Mouse (Mus musculus): ENCODE measurements at regions not wholly inside any gene's neighbourhood (a gene's known extent, or its start where the extent isn't known, plus 50 kb on each side); places are given as distances from the start of the nearest gene placed in this dataset.

DNA sequence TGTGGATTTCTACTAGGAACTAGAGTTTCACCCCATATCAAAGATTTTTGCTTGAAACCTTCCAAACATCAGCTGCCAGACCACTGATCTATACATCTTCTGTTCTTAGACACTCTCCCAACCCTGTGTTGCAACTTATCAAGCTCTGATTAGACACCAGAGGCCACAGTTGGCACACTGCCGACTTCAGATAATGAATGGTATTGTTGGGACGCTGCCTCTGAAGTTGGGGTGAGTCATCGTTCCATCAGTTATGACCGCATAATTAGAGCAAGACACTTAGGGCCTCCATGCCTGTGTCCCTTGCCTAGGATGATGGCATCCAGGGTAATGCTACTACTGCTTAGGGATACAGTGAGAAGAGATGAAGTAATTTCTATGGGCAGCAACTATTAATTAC is 84.3 kb upstream of the Phyhipl start:
- no peak for DNase-seq (ENCODE audit: low spot score in 2 of 2)

DNA sequence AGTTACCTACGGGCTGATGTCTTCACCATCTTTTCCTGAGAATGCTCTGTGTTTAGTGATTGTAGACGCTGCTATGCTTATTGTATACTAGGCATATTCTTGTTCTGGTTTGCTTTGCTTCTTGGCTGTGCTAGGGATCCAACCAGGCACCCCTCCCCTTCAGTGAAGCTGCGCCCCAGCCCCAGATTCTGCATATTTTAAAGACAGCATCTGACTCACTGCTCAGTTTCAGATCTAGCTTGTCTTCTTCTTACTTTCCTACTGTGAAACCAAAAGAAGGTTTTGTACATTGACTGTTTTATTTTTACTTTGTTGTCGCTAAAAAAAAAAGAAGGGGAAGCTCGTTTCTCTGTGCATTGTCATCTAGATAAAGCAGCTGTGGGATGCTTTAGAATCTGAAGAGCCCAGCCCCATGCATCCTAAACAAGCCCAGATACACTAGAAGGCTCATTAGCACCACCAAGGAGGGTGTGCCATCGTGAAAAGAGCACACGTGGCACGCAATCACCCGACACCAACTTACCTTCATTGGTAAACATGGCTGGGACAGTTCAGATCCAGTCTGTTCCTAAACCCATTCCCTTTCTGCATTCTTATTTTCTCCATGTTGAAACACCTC is 83.7 kb upstream of the Phyhipl start:
- DNase-seq (ENCODE audit: low spot score in 2 of 2): no peak

DNA sequence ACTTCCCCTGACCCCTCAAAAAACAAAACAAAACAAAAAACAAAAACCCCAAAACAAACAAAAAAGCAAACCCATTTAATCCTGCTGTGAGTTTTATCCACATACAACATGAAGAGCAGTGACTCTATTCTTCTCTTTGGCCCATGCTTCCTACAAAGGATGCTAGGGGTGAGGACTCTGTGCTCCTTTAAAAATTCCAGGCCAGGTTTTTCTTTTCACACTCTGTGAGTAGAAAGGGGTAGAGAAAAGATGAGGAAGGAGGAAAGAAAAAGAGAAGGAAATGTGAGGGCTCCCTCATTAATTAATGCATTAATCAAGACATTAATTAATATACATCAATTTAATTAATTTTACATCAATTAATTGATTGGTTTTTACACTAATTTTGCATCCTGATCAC is 82.9 kb upstream of the Phyhipl start:
- DNase-seq (ENCODE audit: low spot score in 2 of 2): no peak

DNA sequence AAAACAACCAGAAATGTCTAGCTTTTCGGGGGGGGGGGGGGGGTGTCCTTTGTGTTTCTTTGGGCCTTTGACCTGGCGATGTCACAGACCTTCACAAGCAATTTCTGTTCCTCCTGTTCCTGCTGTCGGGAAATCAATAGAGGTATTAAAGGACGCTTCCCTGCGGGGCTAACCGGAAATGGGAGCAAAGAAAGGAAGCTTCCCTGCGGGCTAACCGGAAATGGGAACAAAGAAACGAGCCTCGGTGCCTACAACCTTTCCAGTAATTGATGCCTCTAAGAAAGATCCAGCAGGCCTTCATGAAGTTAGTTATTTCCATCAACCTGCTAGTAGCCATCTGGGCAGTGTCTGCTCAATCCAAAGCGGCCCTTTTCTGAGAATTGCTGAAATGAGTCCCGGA is 78.2 kb upstream of the Phyhipl start:
- DNase-seq (ENCODE audit: low spot score in 2 of 2): no peak

DNA sequence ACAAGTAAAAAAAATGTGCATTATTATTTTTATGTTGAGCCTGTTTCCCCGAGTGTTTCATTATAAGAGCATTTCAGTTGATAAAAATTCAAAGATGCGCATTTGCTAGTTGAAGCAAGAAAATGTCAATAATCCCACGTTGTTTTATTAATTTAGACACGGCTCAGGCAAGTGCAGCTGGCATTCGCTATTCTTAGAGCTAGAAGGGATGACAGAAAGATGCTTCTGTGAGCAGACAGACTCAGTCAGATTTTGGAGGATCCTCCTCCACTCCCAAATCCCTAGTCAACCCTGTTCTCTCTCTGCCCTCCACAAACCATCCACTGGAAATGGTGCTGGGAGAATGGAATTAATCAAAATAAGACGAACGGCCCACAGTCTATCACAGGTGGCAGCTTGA is 77.7 kb upstream of the Phyhipl start:
- DNase-seq (ENCODE audit: low spot score in 2 of 2): no peak

DNA sequence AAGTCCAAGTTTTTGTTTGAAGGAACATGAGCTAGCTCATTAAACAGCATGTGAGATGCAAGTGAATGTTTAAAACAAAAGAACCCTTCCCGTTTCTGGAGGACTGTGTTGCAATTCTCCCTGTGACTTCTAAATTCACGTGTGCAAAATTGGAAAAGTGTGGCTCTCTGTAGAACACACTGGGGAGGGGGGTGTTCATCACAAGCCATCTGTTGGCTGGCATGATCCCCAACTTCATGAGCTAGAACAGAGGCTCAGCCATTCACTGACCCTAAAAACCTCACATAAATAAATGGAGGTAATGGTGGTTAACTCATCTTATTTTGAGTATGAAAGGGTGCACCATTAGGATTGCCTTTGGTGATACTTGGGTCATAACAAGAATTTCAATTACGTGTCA is 69.3 kb upstream of the Phyhipl start:
- no peak for DNase-seq (ENCODE audit: low spot score in 2 of 2)

DNA sequence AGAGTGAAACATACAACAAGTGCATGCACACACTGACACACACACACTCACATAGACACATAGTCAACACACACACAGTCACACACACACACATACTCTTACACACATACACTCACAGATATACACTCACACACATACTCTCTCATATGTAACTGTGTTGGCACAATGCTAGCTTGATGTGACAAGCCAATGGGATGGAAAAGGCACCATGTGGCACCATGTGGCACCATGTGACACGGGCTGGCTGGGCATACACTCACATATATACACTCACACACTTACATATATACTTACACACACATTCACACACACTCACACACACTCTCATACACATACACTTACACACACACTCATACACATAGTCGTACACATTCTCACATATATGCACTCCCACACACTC is 67.0 kb upstream of the Phyhipl start:
- DNase-seq (ENCODE audit: low spot score in 2 of 2): no peak

DNA sequence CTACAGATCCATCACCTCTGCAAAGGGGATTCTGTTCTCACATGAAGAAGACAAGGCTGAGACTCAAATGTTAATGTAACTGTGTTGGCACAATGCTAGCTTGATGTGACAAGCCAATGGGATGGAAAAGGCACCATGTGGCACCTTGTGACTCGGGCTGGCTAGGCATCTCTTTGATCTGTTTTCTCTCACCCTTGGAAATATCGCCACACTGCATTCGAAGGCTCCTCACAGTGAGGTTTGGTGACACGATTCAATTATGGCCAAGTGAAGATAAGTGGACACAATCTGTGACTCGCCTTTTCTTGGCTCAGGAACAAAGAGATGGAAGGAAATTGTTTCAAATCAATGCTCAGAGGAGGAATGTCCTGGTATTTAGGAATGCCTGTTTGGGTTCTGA is 66.6 kb upstream of the Phyhipl start:
- DNase-seq (ENCODE audit: low spot score in 2 of 2): no peak

DNA sequence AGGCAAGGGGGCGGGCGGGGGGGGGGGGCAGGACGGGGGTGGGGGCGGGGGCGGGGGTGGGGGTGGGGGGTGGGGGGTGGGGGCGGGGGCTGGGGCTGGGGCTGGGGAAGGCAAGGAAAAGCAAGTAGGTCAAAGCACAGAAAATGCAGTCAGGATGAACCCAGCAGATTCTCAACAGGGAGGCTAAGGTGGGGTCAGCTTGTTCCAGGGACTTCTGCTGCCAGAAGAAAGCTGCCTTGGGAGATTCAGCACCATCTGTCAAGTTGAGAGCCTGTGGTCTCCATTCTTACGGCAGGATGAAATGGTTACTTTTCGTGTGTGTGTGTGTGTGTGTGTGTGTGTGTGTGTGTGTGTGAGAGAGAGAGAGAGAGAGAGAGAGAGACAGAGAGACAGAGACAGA is 61.7 kb upstream of the Phyhipl start:
- no peak for DNase-seq (ENCODE audit: low spot score in 2 of 2)

DNA sequence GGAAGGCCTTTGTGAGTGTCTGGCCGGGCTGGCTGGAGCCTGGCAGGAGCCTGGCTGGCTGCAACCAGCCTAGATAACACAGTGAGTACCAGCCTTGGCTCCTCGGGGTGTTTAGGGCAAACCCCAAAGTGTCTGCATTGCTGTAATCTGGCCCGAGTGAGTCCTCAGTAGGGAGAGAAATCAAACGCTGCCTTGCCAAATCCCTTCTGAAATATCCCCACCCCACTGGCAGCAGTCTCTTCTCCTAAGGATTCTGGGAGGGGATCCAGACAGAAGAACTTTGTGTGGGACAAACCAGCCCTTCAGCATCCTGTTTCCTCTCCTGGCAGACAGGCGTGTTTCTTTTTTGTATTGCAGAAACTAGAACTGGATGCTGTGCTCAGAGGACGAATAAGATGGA is 61.3 kb upstream of the Phyhipl start:
- peak; percentile 37 for DNase-seq (ENCODE audit: low spot score in 2 of 2)

DNA sequence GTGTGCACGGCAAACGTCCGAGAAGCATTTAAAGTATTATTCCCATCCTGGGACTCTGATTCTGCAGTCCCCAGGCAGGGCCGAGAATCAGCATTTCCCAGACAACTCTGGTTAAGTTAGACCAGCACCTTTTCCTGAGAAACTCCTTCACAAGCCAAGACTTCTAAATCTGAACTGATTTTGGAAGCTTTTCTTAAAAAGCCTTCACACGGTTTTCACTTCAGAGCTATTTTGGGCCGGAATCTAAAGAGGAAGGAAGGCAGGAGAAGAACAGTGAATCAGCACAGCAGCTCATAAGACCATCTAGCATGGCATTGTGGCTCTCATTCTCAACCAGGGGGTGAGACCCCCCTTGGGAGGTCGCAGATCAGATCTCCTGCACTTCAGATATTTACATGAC is 57.5 kb upstream of the Phyhipl start:
- DNase-seq (ENCODE audit: low spot score in 2 of 2): no peak

DNA sequence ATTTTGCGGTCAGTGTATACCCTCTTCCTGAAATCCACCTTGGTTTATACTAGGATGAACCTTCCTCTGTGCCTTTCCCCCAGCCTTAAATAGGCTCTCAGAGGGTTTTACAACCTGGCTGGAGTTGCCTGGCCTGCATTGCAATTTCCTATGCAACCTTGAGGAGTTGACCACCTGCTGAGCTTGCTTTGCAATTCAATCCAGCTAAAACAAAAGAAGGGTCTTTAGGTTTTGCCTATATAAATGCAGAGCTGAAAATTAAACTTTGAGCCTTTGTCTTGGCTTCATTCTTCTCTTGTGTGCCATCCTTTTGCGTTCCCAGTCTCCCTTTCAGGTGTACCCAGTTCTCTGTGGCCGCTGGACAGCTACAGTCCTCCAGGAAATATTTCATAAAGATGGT is 53.0 kb upstream of the Phyhipl start:
- no peak for DNase-seq (ENCODE audit: low spot score in 2 of 2)

Data from gastrocnemius, adult 8-10 months (tissue).